Mouse (Mus musculus) ES-Bruce4 (cell line): ENCODE measurements around the gene Sema5b.

Experiments
- CTCF ChIP-seq: IDR thresholded peaks from one replicate; pipeline ENCODE4 v1.8.1; 2011; ENCODE audit warnings: low read depth, low read length
- EP300 ChIP-seq: IDR thresholded peaks from 2 replicates; pipeline ENCODE4 v1.6.1; 2011; ENCODE audit warnings: low read depth, low read length; ENCODE audit not compliant: insufficient read depth
- POLR2A ChIP-seq: IDR thresholded peaks from one replicate; pipeline ENCODE4 v1.8.1; 2011; ENCODE audit warnings: low read length; ENCODE audit not compliant: insufficient read depth

GRCm38 (mm10) chr16:35652206-35652605, 111.3 kb downstream of the Sema5b start:
- TF ChIP-seq CTCF (no peak), EP300 (no peak), POLR2A (no peak)
